Mouse (Mus musculus): Measurements from ENCODE around the gene Acap3.

DNA sequence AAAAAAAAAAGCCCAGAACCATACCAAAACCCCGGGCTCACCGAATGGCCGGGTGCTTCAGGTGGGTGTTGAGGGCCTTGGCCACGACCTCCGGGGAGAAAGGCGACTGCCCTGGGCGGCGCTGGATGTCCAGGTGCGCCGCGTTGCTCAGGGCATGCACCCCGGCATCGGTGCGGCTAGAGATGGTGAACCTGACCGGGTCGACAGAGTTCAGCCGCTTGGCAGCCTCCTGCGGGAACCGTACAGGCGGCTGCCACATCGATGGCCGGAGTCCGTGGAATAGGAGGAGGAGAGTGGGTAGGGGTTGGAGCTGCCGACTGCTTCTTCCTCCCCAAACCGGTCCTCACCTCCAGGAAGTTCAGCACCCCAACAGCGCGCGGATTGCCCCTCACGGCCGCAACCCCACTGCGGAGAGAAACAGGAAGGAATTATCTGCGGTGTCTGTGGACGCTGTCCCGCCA is 581 bp upstream of the Acap3 start:
- no peak for TF ChIP-seq CTCF (IDR thresholded peaks at IDR 0.05; ENCODE audit: borderline replicate concordance, extremely low read depth, insufficient read depth, insufficient read length)
- TF ChIP-seq POLR2A (IDR thresholded peaks at IDR 0.05; ENCODE audit: borderline replicate concordance, extremely low read depth, insufficient read depth, insufficient read length, poor library complexity, severe bottlenecking) = no peak
